Mouse (Mus musculus) forebrain, embryonic 16.5 days (tissue): ENCODE measurements around the gene Grb7. TPM values are rescaled to one million over a fixed set of nuclear protein-coding genes. Genes with fewer than 3 reads are reported as not detected.
A peak's percentile ranks its signal among the peaks of the same experiment; 100 is the strongest.

Experiments used
- ATAC-seq: fragments of 200-750 bp; cut with Nextera tagmentation; 2 replicates; pipeline ENCODE4 v1.8.0; 2017; ENCODE audit warnings: mild to moderate bottlenecking, moderate library complexity
- H3K27ac ChIP-seq: fragments of 300-500 bp; sonication (generic); 2 replicates; pipeline ENCODE4 v1.5.1; 2014; ENCODE audit warnings: low read length, control low read depth
- H3K27me3 ChIP-seq: fragments of 300-500 bp; sonication (generic); replicated peaks from 2 replicates; pipeline ENCODE4 v1.6.1; 2014; ENCODE audit warnings: low read length; ENCODE audit not compliant: control insufficient read depth, insufficient read depth
- H3K36me3 ChIP-seq: fragments of 300-500 bp; sonication (generic); 2 replicates; pipeline ENCODE4 v1.6.1; 2014; ENCODE audit not compliant: control insufficient read depth, insufficient read depth
- H3K4me1 ChIP-seq: fragments of 300-500 bp; sonication (generic); replicated peaks from 2 replicates; pipeline ENCODE4 v1.6.1; 2014; ENCODE audit warnings: low read length; ENCODE audit not compliant: control insufficient read depth, insufficient read depth
- H3K4me2 ChIP-seq: fragments of 300-500 bp; sonication (generic); 2 replicates; pipeline ENCODE4 v1.6.1; 2014; ENCODE audit warnings: mild to moderate bottlenecking, low read length, control low read depth
- H3K4me3 ChIP-seq: fragments of 300-500 bp; sonication (generic); replicated peaks from 2 replicates; pipeline ENCODE4 v1.5.1; 2014; ENCODE audit warnings: mild to moderate bottlenecking, low read length, control low read depth
- H3K9ac ChIP-seq: fragments of 300-500 bp; sonication (generic); replicated peaks from 2 replicates; pipeline ENCODE4 v1.6.1; 2014; ENCODE audit warnings: low read depth, low read length, control low read depth
- H3K9me3 ChIP-seq: fragments of 300-500 bp; sonication (generic); 2 replicates; pipeline ENCODE4 v1.6.1; 2016; ENCODE audit warnings: low read length; ENCODE audit not compliant: control insufficient read depth
- WGBS: fragments of 180-500 bp; shearing (Covaris S2); extraction: QIAGEN DNeasy Blood & Tissue Kit; methylation state at CpG from one replicate; pipeline ENCODE4 v1.1.7; 2014; 5-methylcytosine and 5-hydroxymethylcytosine counted together
- polyA plus RNA-seq: library from polyadenylated mRNA; unstranded; fragments of >200 nt; fragmentation: Nextera tagmentation; extraction: Ambion mirVana; gene quantifications from 2 replicates; pipeline ENCODE4 v1.2.1, GENCODE M21; 2015

The Grb7 gene
- polyA plus RNA-seq = 0.51 and 0.70 TPM in 2 replicates

GRCm38 (mm10) chr11:98446213-98446561 lies at the start of gene Grb7:
TSS of gene Grb7 (plus strand) at chr11:98446394.
- no peak within 1 kb of the TSS for H3K4me3 ChIP-seq
- WGBS = 18% methylated on average over 5 of the region's 5 CpGs
- no peak within 1 kb of the TSS for H3K27ac ChIP-seq
- H3K4me1 ChIP-seq = peaks cover 4% of the 10 kb centered on the region; the same call in 1 of the 2 replicates
- no peaks in the 10 kb centered on the region for H3K9me3 ChIP-seq
- H3K36me3 ChIP-seq = no peaks in the 10 kb centered on the region
- peak within 1 kb of the TSS; percentile 8; the same call in 1 of the 2 replicates for H3K4me2 ChIP-seq
- peaks cover 14% of the 10 kb centered on the region for H3K27me3 ChIP-seq
- H3K9ac ChIP-seq = no peak within 1 kb of the TSS
- no peak for ATAC-seq

GRCm38 (mm10) chr11:98397946-98398345 lies 48.2 kb upstream of the Grb7 start:
- Histone ChIP-seq H3K36me3 (no peaks in the 10 kb centered on the region), H3K27me3 (no peaks in the 10 kb centered on the region), H3K4me1 (peaks cover 22% of the 10 kb centered on the region), H3K9ac (no peak overlapping the region), H3K9me3 (no peaks in the 10 kb centered on the region), H3K27ac (no peak overlapping the region), H3K4me3 (no peak overlapping the region), H3K4me2 (no peak overlapping the region)
- no peak for ATAC-seq
- 95% methylated on average over 7 of the region's 7 CpGs for WGBS

- WGBS = under 1% methylated on average over 40 of the region's 40 CpGs
- H3K9ac ChIP-seq = peak within 1 kb of the TSS; percentile 85
Measured at GRCm38 (mm10) chr11:98400161-98400726, 46.0 kb upstream of the Grb7 start, which contains the start of gene Pgap3. TSS of gene Pgap3 (minus strand) at chr11:98400490.

GRCm38 (mm10) chr11:98400816-98401215 lies 45.4 kb upstream of the Grb7 start:
- H3K4me3 ChIP-seq = peak overlapping the region; percentile 86
- H3K9ac ChIP-seq = peak overlapping the region; percentile 85
- ATAC-seq = no peak
- H3K4me1 ChIP-seq = peaks cover 9% of the 10 kb centered on the region
- no peaks in the 10 kb centered on the region for H3K9me3 ChIP-seq
- H3K36me3 ChIP-seq = no peaks in the 10 kb centered on the region
- H3K4me2 ChIP-seq = peak overlapping the region; percentile 85
- WGBS = 65% methylated on average over 3 of the region's 3 CpGs
- peaks cover 5% of the 10 kb centered on the region; the same call in 1 of the 2 replicates for H3K27me3 ChIP-seq
- peak overlapping the region; percentile 97 for H3K27ac ChIP-seq

More at GRCm38 (mm10) chr11:98400161-98400726, 46.0 kb upstream of the Grb7 start, which contains the start of gene Pgap3:
- Histone ChIP-seq H3K4me2 (peak within 1 kb of the TSS; percentile 85), H3K4me3 (peak within 1 kb of the TSS; percentile 86), H3K4me1 (peaks cover 9% of the 10 kb centered on the region), H3K27ac (peak within 1 kb of the TSS; percentile 97), H3K36me3 (no peaks in the 10 kb centered on the region), H3K27me3 (peaks cover 5% of the 10 kb centered on the region; the same call in 1 of the 2 replicates), H3K9me3 (no peaks in the 10 kb centered on the region)
- ATAC-seq = peak; percentile 94

- no peak for ATAC-seq
- WGBS = 75% methylated on average over 6 of the region's 6 CpGs
Measured at GRCm38 (mm10) chr11:98406621-98407020, 39.6 kb upstream of the Grb7 start.

GRCm38 (mm10) chr11:98408872-98409271 lies 37.3 kb upstream of the Grb7 start:
- Histone ChIP-seq H3K4me3 (no peak overlapping the region), H3K9me3 (no peaks in the 10 kb centered on the region), H3K4me1 (peaks cover 22% of the 10 kb centered on the region), H3K36me3 (no peaks in the 10 kb centered on the region), H3K27me3 (peaks cover 10% of the 10 kb centered on the region), H3K27ac (no peak overlapping the region), H3K4me2 (no peak overlapping the region), H3K9ac (no peak overlapping the region)
- no peak for ATAC-seq
- WGBS = 48% methylated on average over 8 of the region's 8 CpGs

More at GRCm38 (mm10) chr11:98406621-98407020, 39.6 kb upstream of the Grb7 start:
- H3K9me3 ChIP-seq = no peaks in the 10 kb centered on the region
- H3K27me3 ChIP-seq = peaks cover 8% of the 10 kb centered on the region
- no peaks in the 10 kb centered on the region for H3K36me3 ChIP-seq
- no peak overlapping the region for H3K27ac ChIP-seq
- H3K4me2 ChIP-seq = no peak overlapping the region
- no peak overlapping the region for H3K4me3 ChIP-seq
- peaks cover 8% of the 10 kb centered on the region for H3K4me1 ChIP-seq
- no peak overlapping the region for H3K9ac ChIP-seq

- Histone ChIP-seq H3K27ac (no peak overlapping the region), H3K4me1 (peaks cover 22% of the 10 kb centered on the region), H3K27me3 (peaks cover 10% of the 10 kb centered on the region), H3K36me3 (no peaks in the 10 kb centered on the region), H3K9ac (no peak overlapping the region), H3K4me3 (no peak overlapping the region), H3K9me3 (no peaks in the 10 kb centered on the region), H3K4me2 (no peak overlapping the region)
- 2% methylated on average over 9 of the region's 10 CpGs for WGBS
- ATAC-seq = peak; percentile 47; the same call in 1 of the 2 replicates
Measured at GRCm38 (mm10) chr11:98409341-98409822, 36.8 kb upstream of the Grb7 start.

- peak within 1 kb of the TSS; percentile 99 for H3K4me2 ChIP-seq
- no peaks in the 10 kb centered on the region for H3K9me3 ChIP-seq
- H3K36me3 ChIP-seq = no peaks in the 10 kb centered on the region
- peaks cover 25% of the 10 kb centered on the region for H3K4me1 ChIP-seq
- H3K27me3 ChIP-seq = peaks cover 10% of the 10 kb centered on the region
- peak within 1 kb of the TSS; percentile 29 for H3K27ac ChIP-seq
- WGBS = under 1% methylated on average over 42 of the region's 49 CpGs
- peak within 1 kb of the TSS; percentile 62 for H3K4me3 ChIP-seq
- H3K9ac ChIP-seq = peak within 1 kb of the TSS; percentile 63
- peak; percentile 81 for ATAC-seq
Measured at GRCm38 (mm10) chr11:98412273-98412796, 33.9 kb upstream of the Grb7 start, which contains the start of gene Erbb2. TSS of gene Erbb2 (plus strand) at chr11:98412470.

- no peaks in the 10 kb centered on the region for H3K36me3 ChIP-seq
- H3K4me1 ChIP-seq = peaks cover 25% of the 10 kb centered on the region
- 0% methylated on average over 40 of the region's 40 CpGs for WGBS
- H3K9ac ChIP-seq = peak overlapping the region; percentile 63
- H3K4me2 ChIP-seq = peak overlapping the region; percentile 99
- peak overlapping the region; percentile 29 for H3K27ac ChIP-seq
- H3K9me3 ChIP-seq = no peaks in the 10 kb centered on the region
- peak overlapping the region; percentile 62 for H3K4me3 ChIP-seq
- peak; percentile 34 for ATAC-seq
- peaks cover 10% of the 10 kb centered on the region for H3K27me3 ChIP-seq
Measured at GRCm38 (mm10) chr11:98412797-98413301, 33.3 kb upstream of the Grb7 start.
